Mouse (Mus musculus): ENCODE results near the gene Spin4. TPM values are rescaled to one million over a fixed set of nuclear protein-coding genes. Genes with fewer than 3 reads are reported as not detected.

Gene Spin4
- total RNA-seq (2021): 1 to 10 TPM; 1.3 to 1.4 TPM

DNA sequence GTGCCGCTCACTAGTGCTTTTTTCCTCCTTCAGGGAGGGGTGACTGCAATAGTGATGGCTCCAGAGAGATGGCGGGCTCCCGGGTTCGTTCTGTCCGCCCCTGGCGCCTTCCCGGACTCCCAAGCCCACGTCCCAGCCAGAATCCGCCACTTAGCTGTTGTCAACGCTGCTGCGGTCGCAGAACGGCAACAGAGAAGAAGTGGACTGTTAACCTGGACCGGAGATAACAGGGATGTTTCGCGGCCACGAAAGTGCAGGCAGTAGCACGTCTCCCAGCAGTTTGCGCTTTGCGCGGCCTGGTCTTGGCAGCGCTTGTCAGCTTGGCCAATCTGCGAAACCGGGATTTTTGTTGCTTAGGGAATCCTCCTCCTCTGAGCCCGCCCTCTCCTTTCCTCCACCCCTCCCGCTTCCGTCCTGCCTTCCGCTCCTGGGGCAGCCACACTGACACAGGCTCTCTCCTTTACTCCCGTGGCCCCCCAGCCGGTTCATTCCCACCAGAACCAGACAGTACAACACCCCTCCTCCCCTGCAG is at the start of gene Spin4:
Spin4 (minus strand) TSS at position 322 of the 532 bp plus-strand sequence.
- intact Hi-C loops (cut with DNase I): loop anchor here (5.0 to 10.0 kb wide), 3 partner anchors 141 to 931 kb away; partner anchors contain the start of genes Amer1 and Las1l
- peak; percentile 73 to 77 for DNase-seq

DNA sequence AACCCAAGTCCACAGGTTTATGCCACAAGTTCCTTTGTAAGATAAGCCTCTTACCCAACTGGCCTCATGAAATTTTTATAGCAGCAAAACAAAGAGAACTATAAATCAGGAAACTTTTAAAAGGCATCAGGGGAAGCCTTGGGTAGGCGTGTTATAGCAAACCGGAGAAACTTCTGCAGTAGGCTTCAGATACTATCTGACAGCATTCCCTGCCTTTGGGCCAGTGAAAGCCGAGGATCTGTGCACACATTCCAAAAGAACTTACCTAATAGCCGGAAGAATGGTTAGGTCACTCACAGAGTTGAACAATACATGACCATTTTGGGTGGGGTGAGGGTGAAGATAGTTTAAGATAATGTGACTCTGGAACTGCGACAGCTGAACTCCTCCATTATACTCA is 1.4 kb upstream of the Spin4 start:
- DNase-seq: no peak
- intact Hi-C loops (cut with DNase I): loop anchor here (5.0 to 10.0 kb wide), 3 partner anchors 139 to 929 kb away; partner anchors contain the start of genes Amer1 and Las1l

DNA sequence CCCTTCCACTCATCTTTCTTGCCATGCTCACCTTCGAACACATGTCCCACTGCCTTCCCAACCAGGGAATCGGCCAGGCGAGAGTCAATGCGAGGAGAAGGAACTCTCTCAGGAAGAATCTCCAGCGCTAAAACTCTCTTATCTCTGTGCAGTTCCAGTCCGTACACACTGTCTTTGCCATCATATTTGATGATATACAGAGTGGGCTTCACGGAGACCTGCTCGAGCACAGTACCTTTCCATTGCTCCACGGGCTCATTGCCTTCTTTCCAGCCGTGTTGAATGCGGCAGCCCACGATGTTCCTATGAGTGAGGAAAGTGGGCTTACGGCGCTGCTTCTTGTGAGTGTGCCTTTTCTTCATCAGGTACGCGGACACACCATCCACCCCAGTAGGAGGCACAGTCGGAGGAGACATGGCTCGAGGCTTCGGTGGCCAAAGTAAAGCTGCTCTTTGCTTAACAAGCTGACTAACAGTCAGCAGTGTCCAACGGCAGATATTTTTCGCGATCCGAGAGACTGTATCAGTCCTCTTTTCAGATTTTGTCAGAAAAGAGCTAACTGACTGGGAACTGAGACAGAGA is 612 bp downstream of the Spin4 start:
- peak; percentile 3 to 5 for DNase-seq

DNA sequence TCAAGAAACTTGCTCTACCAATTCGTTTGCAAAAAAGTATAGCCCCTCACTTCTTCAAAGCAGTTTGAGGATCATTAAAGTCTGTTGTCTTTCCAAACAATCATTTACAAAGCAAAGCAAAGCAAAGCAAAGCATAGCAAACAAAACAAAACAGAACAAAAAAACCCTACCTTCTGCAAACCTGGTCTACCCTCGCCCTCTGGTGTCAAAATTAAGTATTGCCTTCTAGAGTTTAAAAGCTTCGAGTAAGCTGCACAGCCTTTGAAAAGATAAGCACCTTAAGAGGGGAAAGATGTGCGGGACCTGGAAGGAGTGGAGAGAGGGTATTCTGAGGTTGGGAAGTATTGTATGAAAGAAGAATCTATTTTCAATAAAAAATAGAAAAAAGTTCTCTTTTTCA is 14.4 kb downstream of the Spin4 start:
- no peak for DNase-seq
- intact Hi-C loops (cut with DNase I): loop anchor here (1.0 to 10.0 kb wide), 2 partner anchors 147 to 337 kb away; no protein-coding TSS in a partner anchor

More for the DNA sequence above, 612 bp downstream of the Spin4 start:
- intact Hi-C loops (cut with DNase I): loop anchor here (5.0 to 10.0 kb wide), 3 partner anchors 141 to 931 kb away; partner anchors contain the start of genes Amer1 and Las1l

DNA sequence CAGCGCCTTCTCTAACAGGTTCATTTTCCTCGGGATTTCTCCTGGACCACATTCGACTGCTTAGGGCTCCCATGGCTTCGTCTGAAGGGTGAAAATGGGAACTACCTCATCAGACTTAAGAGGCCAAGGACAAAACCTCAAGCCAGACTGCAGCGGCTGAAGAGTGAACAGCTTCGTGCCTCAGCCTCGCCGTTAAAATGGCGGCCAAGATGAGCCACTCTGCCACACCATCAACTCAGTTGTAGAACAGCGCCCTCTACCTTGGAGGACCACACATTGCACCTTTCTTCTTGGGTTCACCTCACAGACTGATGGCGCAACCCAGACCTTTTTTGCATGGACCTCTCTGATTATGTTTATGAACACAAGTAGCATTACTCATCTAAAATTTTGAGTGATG is 27.6 kb downstream of the Spin4 start:
- intact Hi-C loops (cut with DNase I): no loop called here
- DNase-seq: no peak

DNA sequence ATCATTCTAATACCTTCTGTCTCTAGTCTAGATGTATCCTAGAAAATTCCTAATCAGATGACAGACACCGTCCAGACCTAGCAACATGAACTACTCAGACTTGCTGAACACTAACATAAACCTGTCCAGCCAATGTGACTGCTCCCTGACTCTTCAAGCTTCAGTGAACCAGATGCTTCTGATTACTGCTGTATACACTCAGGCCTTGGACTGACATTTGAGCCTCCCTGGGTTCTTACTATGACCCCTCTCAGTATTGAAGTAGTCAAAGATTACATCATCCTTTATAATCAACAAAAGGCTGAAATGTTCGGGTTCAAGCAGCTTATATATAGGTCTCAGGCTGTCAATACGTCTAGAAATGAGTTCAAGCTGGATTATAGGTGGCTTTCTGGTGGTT is 32.4 kb downstream of the Spin4 start:
- intact Hi-C loops (cut with DNase I): no loop called here
- no peak for DNase-seq

DNA sequence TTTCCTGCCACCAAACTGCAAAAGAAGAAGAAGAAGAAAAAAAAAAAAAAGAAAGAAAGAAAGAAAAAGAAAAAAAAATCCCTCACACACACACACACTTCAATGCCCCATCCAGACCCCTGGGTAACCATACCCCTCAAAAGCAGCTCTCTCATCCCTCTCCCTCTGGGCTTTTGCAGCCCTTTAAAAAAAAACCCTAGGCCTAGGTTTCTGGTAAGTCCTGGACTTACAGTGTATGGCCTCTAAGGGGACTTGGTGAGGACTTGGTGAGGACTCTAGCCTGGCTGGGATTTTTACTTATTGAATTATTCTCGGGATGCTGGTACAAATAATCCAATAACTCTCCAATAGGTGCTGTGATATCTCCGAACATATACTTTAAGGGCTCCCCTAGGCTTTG is 35.6 kb downstream of the Spin4 start:
- intact Hi-C loops (cut with DNase I): no loop called here
- no peak for DNase-seq

DNA sequence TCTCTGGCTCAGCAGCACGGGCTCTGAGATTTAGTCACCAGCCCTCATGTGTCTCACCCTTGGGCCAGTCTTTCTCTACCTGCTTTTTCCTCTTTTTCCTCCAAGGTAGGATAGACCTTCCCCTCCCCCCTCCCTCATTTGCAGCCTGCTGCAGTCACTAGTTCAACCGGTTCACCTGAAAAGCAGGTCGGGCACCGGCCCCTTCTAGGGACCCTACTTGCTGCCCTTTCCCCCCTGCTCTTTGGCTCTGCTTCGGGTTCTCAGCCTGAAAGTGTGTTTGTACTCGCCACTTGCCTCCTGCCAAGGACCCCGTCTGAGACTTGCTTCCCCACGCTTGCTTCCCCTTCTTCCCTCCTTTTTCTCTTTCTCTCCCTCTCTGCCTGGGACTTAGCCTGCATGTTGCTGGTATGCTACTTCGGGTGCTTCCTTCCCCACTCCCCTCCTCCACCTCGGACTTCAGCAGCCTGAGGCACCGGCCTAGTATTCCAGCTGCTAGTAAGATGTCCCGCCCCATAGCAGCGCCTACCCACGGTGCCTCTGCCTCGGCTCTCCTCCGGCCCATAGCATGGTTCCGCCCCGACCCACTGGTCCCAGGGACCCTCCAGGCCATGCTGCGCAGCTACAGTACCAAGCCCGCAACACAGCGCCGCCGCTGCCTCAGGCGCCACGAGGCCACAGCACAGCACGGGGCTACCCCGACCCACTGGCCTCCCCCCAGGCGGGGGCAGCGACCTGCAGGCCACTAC is 36.2 kb downstream of the Spin4 start:
- intact Hi-C loops (cut with DNase I): no loop called here
- peak; percentile 17 to 18 for DNase-seq

Other genes with a start within 250 kb of the Spin4 start
- gene Arhgef9, start 170.2 kb upstream of the Spin4 start, total RNA-seq (2021): 10 to 100 TPM; 15.0 to 16.2 TPM